Mouse (Mus musculus): ENCODE measurements around the gene Trub1.

- no peak for TF ChIP-seq CTCF (IDR thresholded peaks at IDR 0.05; ENCODE audit: low read depth, low read length)
- TF ChIP-seq POLR2A (IDR thresholded peaks at IDR 0.05; ENCODE audit: extremely low read depth, insufficient read depth, low read length) = no peak
These were observed 47.5 kb downstream of the Trub1 start for GRCm38 (mm10) chr19:57500254-57500653.
